Mouse (Mus musculus) testis, adult 2 months (tissue): ENCODE data around the gene Dgcr8.

Source experiments
- CTCF ChIP-seq: fragments of 200-500 bp; IDR thresholded peaks from 2 replicates; pipeline ENCODE4 v1.5.1; 2012; ENCODE audit warnings: low read depth, mild to moderate bottlenecking, inconsistent platforms, low read length, moderate library complexity; ENCODE audit not compliant: control insufficient read depth, insufficient read depth, insufficient replicate concordance
- POLR2A ChIP-seq: fragments of 200-500 bp; IDR thresholded peaks from 2 replicates; pipeline ENCODE4 v1.6.1; 2012; ENCODE audit warnings: low read depth, mild to moderate bottlenecking, inconsistent platforms, low read length, moderate library complexity; ENCODE audit not compliant: control insufficient read depth

- no peak for TF ChIP-seq CTCF
- TF ChIP-seq POLR2A = no peak
Observed at GRCm38 (mm10) chr16:18247521-18248399, 41.3 kb downstream of the Dgcr8 start.
